Comparison of ENCODE assay signal across 13 mouse cellular contexts in the genomic region with DNA sequence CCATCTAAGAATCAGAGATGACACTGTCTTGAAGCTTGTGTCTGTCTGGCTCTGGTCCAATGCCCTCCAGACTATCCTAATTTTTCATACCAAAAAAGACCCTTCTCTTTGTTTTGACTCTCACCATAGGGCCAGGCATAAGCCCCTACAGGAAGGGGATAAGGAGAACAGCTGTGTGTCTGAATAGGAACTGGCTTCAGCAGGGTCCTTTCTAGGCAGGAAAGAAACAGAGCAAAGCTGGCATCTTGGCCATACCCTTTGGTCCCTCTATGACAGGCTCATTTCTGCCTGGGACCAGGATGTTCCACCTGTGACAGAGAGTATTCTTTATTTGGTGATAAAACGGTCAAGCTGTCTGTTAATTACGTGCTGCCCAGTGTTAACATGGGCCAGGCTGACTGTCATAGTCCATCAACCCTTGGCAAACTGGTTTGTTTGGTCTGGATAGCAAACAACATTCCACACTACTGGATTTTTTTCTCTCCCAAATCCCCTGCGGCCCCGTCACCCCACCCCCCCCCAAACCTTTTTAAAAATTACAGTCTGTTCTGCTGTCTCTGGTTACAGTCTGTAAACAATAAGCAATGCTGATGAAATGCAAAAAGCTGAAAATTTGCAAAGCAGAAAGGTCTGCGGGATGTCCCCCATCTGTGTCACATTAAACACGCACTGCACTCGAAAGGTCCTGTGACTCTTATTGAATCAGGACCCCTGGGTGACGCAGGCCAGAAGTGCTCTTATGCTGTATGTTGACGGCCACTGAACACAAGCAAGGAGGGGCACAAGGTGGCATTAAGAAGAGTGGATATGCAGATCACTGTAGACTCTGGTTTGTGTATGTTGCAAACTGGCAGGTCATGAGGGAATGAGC.
DNase-seq lines count a peak whose midpoint lies in the region; ATAC-seq lines count a peak whose summit lies in the region.
"Had no signal": no experiment of that assay in that cellular context is flagged by ENCODE, and none has a peak within 500 bp of the region (broad histone marks: within the 10 kb centered on the region; RNA-seq: fewer than 3 reads in every experiment).

No protein-coding gene starts in this region.

- H3K4me1 ChIP-seq in forebrain, embryonic 14.5 days (ENCODE audit: control insufficient read depth, insufficient read depth, low read length) = no peaks in the 10 kb centered on the region
- peaks cover 51% of the 10 kb centered on the region for H3K4me1 ChIP-seq in forebrain, embryonic 10.5 days
- peaks cover 21% of the 10 kb centered on the region for H3K4me1 ChIP-seq in midbrain, embryonic 10.5 days
- no peaks in the 10 kb centered on the region for H3K4me1 ChIP-seq in midbrain, embryonic 14.5 days (ENCODE audit: control insufficient read depth, insufficient read depth, low read length)
- peaks cover 85% of the 10 kb centered on the region for H3K4me1 ChIP-seq in kidney, embryonic 15.5 days

- no peak overlapping the region for H3K27ac ChIP-seq in forebrain, embryonic 14.5 days (ENCODE audit: low read depth, low read length)
- H3K27ac ChIP-seq in forebrain, embryonic 10.5 days = no peak overlapping the region
- peak overlapping the region; percentile 6; the same call in 1 of the 2 replicates for H3K27ac ChIP-seq in midbrain, embryonic 10.5 days (replicated peaks)
- H3K27ac ChIP-seq in midbrain, embryonic 14.5 days (replicated peaks; ENCODE audit: low read depth, low read length) = no peak overlapping the region
- peak overlapping the region; percentile 67 for H3K27ac ChIP-seq in kidney, embryonic 15.5 days
- H3K27ac ChIP-seq: hindbrain, embryonic 12.5 days; liver, embryonic 13.5 days had no signal

- H3K4me3 ChIP-seq in forebrain, embryonic 14.5 days (ENCODE audit: low read depth, low read length) = no peak overlapping the region
- H3K4me3 ChIP-seq in forebrain, embryonic 10.5 days = no peak overlapping the region
- no peak overlapping the region for H3K4me3 ChIP-seq in midbrain, embryonic 10.5 days
- H3K4me3 ChIP-seq in midbrain, embryonic 14.5 days (replicated peaks; ENCODE audit: low read depth, low read length) = no peak overlapping the region
- no peak overlapping the region for H3K4me3 ChIP-seq in kidney, embryonic 15.5 days (replicated peaks)
- H3K4me3 ChIP-seq: hindbrain, embryonic 12.5 days; liver, embryonic 13.5 days had no signal

- no peaks in the 10 kb centered on the region for H3K27me3 ChIP-seq in forebrain, embryonic 14.5 days (replicated peaks; ENCODE audit: control insufficient read depth, insufficient read depth, low read length)
- H3K27me3 ChIP-seq in forebrain, embryonic 10.5 days (ENCODE audit: poor library complexity, severe bottlenecking) = no peaks in the 10 kb centered on the region
- no peaks in the 10 kb centered on the region for H3K27me3 ChIP-seq in midbrain, embryonic 10.5 days (ENCODE audit: low read depth, poor library complexity, severe bottlenecking)
- no peaks in the 10 kb centered on the region for H3K27me3 ChIP-seq in midbrain, embryonic 14.5 days (ENCODE audit: control insufficient read depth, insufficient read depth, low read length)
- no peaks in the 10 kb centered on the region for H3K27me3 ChIP-seq in kidney, embryonic 15.5 days
- H3K27me3 ChIP-seq: hindbrain, embryonic 12.5 days; liver, embryonic 13.5 days had no signal

- no peaks in the 10 kb centered on the region for H3K9me3 ChIP-seq in forebrain, embryonic 14.5 days (replicated peaks; ENCODE audit: control insufficient read depth, low read length)
- H3K9me3 ChIP-seq in forebrain, embryonic 10.5 days = no peaks in the 10 kb centered on the region
- H3K9me3 ChIP-seq in midbrain, embryonic 10.5 days (replicated peaks) = no peaks in the 10 kb centered on the region
- H3K9me3 ChIP-seq in midbrain, embryonic 14.5 days (ENCODE audit: control insufficient read depth, low read length) = no peaks in the 10 kb centered on the region
- H3K9me3 ChIP-seq in kidney, embryonic 15.5 days (replicated peaks) = no peaks in the 10 kb centered on the region
- H3K9me3 ChIP-seq: hindbrain, embryonic 12.5 days; liver, embryonic 13.5 days had no signal

- H3K9ac ChIP-seq in forebrain, embryonic 14.5 days (ENCODE audit: low read length) = no peak overlapping the region
- no peak overlapping the region for H3K9ac ChIP-seq in midbrain, embryonic 14.5 days (replicated peaks; ENCODE audit: low read length)
- no peak overlapping the region for H3K9ac ChIP-seq in kidney, embryonic 15.5 days
- H3K9ac ChIP-seq: hindbrain, embryonic 12.5 days; liver, embryonic 13.5 days had no signal

- H3K4me2 ChIP-seq in forebrain, embryonic 14.5 days (ENCODE audit: low read length) = no peak overlapping the region
- no peak overlapping the region for H3K4me2 ChIP-seq in midbrain, embryonic 14.5 days (ENCODE audit: low read length)
- H3K4me2 ChIP-seq in kidney, embryonic 15.5 days = no peak overlapping the region
- H3K4me2 ChIP-seq: hindbrain, embryonic 12.5 days; liver, embryonic 13.5 days had no signal

- 80% methylated on average over 9 of the region's 9 CpGs for WGBS in forebrain, embryonic 14.5 days
- 61% methylated on average over 9 of the region's 9 CpGs for WGBS in forebrain, embryonic 10.5 days
- WGBS in midbrain, embryonic 10.5 days = 71% methylated on average over 9 of the region's 9 CpGs
- WGBS in midbrain, embryonic 14.5 days = 77% methylated on average over 9 of the region's 9 CpGs
- 39% methylated on average over 9 of the region's 9 CpGs for WGBS in kidney, embryonic 15.5 days

- 0 out of 2 replicates have a peak, but pooled peaks have one; percentile 26 for ATAC-seq in forebrain, embryonic 14.5 days
- ATAC-seq in midbrain, embryonic 14.5 days (ENCODE audit: low FRiP score, low TSS enrichment) = no peak
- ATAC-seq in kidney, embryonic 15.5 days (replicated peaks; ENCODE audit: low FRiP score) = 0 out of 2 replicates have a peak, but pooled peaks have one; percentile 5

- no peak for DNase-seq in forebrain, embryonic 14.5 days (ENCODE audit: low spot score)
- DNase-seq in forebrain, embryonic 10.5 days (ENCODE audit: extremely low spot score, low spot score) = no peak
- no peak for DNase-seq in midbrain, embryonic 10.5 days (ENCODE audit: low spot score)
- DNase-seq in midbrain, embryonic 14.5 days = no peak
- DNase-seq in right cerebral cortex, adult 18-20 months = no peak
- DNase-seq in thymus, adult 18-20 months = no peak
- DNase-seq in cerebellum, adult 8-10 months = no peak
- DNase-seq: adrenal gland, postnatal 25 days; cerebellum, adult 2 months; liver, embryonic 13.5 days; thymus, postnatal 14 days had no signal

- H3K36me3 ChIP-seq in forebrain, embryonic 14.5 days (ENCODE audit: control insufficient read depth, insufficient read depth, low read length) = no peaks in the 10 kb centered on the region
- no peaks in the 10 kb centered on the region for H3K36me3 ChIP-seq in forebrain, embryonic 10.5 days (replicated peaks)
- no peaks in the 10 kb centered on the region for H3K36me3 ChIP-seq in midbrain, embryonic 10.5 days
- no peaks in the 10 kb centered on the region for H3K36me3 ChIP-seq in midbrain, embryonic 14.5 days (ENCODE audit: control insufficient read depth, insufficient read depth, low read length)
- no peaks in the 10 kb centered on the region for H3K36me3 ChIP-seq in kidney, embryonic 15.5 days
- H3K36me3 ChIP-seq: hindbrain, embryonic 12.5 days had no signal

Comparison
In these comparisons a context has a peak if more than half of its experiments do, and no peak if none do; other contexts are left out.
1. H3K27ac ChIP-seq: peak in midbrain, embryonic 10.5 days (single experiment) and kidney, embryonic 15.5 days (single experiment); none in forebrain, embryonic 14.5 days (single experiment), forebrain, embryonic 10.5 days (single experiment) and midbrain, embryonic 14.5 days (single experiment).